Comparison of ENCODE assay signal across 17 mouse cellular contexts in the genomic region with DNA sequence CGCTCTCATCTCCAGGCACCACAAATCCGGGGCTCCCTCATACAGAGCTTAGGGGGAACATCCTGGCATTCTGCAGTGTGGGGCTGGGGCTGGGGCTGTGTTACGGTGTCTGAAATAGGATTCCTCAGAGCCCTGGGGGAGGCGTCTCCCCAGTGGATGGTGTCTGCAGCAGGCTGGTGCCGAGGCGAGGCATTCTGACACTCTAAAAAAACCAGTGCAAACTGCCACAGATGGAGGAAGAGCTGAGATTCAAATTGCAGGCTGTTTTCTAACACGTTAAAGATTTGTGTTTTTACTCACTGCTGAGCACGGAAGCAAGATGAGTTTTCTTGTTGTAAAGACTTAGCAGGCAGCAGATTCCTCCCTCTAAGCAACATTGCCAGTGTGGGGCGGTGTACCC. TPM values are rescaled to one million over a fixed set of nuclear protein-coding genes. Genes with fewer than 3 reads are reported as not detected.
DNase-seq lines count a peak whose midpoint lies in the region; ATAC-seq and TF ChIP-seq lines count a peak whose summit lies in the region.
"Had no signal": no experiment of that assay in that cellular context is flagged by ENCODE, and none has a peak within 500 bp of the region (broad histone marks: within the 10 kb centered on the region; RNA-seq: fewer than 3 reads in every experiment).

No protein-coding gene starts in this region.

- no peaks in the 10 kb centered on the region for H3K27me3 ChIP-seq in forebrain, postnatal 0 days (ENCODE audit: insufficient read depth, low read length)
- no peaks in the 10 kb centered on the region; the same call in 1 of the 2 replicates for H3K27me3 ChIP-seq in forebrain, embryonic 11.5 days (ENCODE audit: control insufficient read depth, insufficient read depth, low read length)
- H3K27me3 ChIP-seq: lung, embryonic 15.5 days; midbrain, embryonic 12.5 days; neural tube, embryonic 12.5 days; stomach, embryonic 15.5 days had no signal

- no peak overlapping the region for H3K4me2 ChIP-seq in forebrain, postnatal 0 days (ENCODE audit: low read depth)
- no peak overlapping the region for H3K4me2 ChIP-seq in forebrain, embryonic 11.5 days (ENCODE audit: low read depth, low read length, severe bottlenecking)
- H3K4me2 ChIP-seq: lung, embryonic 15.5 days; midbrain, embryonic 12.5 days; neural tube, embryonic 12.5 days; stomach, embryonic 15.5 days had no signal

- peak; percentile 73 for DNase-seq in forebrain, postnatal 0 days
- DNase-seq in forebrain, embryonic 11.5 days (ENCODE audit: low spot score) = no peak
- DNase-seq in frontal cortex, postnatal 36 days (ENCODE audit: low spot score in 2 of 2) = peak; percentile 62 to 81
- peak; percentile 50 to 54 for DNase-seq in left cerebral cortex, adult 2 months (ENCODE audit: extremely low spot score in 1 of 2, low spot score in 2 of 2)
- DNase-seq in right cerebral cortex, postnatal 14 days = peak; percentile 55
- DNase-seq in embryo, embryonic 10 days (ENCODE audit: low spot score) = no peak
- DNase-seq in adrenal gland, postnatal 4 days (ENCODE audit: low spot score in 2 of 2) = no peak
- DNase-seq in neural tube, embryonic 10.5 days (ENCODE audit: extremely low spot score, low spot score) = no peak
- DNase-seq: adrenal gland, postnatal 14 days; heart, postnatal 4 days; kidney, postnatal 10 days; liver had no signal

- peak; percentile 82 for ATAC-seq in forebrain, postnatal 0 days
- no peak for ATAC-seq in forebrain, embryonic 11.5 days (replicated peaks; ENCODE audit: low FRiP score)

- 48% methylated on average over 9 of the region's 9 CpGs for WGBS in forebrain, postnatal 0 days
- WGBS in forebrain, embryonic 11.5 days = 59% methylated on average over 9 of the region's 9 CpGs

- H3K27ac ChIP-seq in forebrain, postnatal 0 days (ENCODE audit: low read depth, low read length) = peak overlapping the region; percentile 57; the same call in 1 of the 2 replicates
- no peak overlapping the region for H3K27ac ChIP-seq in forebrain, embryonic 11.5 days (ENCODE audit: low read depth, low read length)
- no peak overlapping the region; the same call in 1 of the 2 replicates for H3K27ac ChIP-seq in left cerebral cortex, adult 2 months
- H3K27ac ChIP-seq: lung, embryonic 15.5 days; midbrain, embryonic 12.5 days; neural tube, embryonic 12.5 days; stomach, embryonic 15.5 days had no signal

- TF ChIP-seq CTCF in forebrain, postnatal 0 days (IDR thresholded peaks at IDR 0.05; ENCODE audit: low read depth) = no peak
- no peak for TF ChIP-seq CTCF in left cerebral cortex, adult 2 months (IDR thresholded peaks at IDR 0.05)

- no peak overlapping the region for H3K9ac ChIP-seq in forebrain, postnatal 0 days
- no peak overlapping the region for H3K9ac ChIP-seq in forebrain, embryonic 11.5 days (ENCODE audit: low read length)
- H3K9ac ChIP-seq: lung, embryonic 15.5 days; midbrain, embryonic 12.5 days; neural tube, embryonic 12.5 days; stomach, embryonic 15.5 days had no signal

- H3K9me3 ChIP-seq in forebrain, postnatal 0 days (ENCODE audit: low read length) = no peaks in the 10 kb centered on the region
- H3K9me3 ChIP-seq in forebrain, embryonic 11.5 days (ENCODE audit: control insufficient read depth, low read length) = no peaks in the 10 kb centered on the region
- H3K9me3 ChIP-seq: G1E; lung, embryonic 15.5 days; midbrain, embryonic 12.5 days; neural tube, embryonic 12.5 days; stomach, embryonic 15.5 days had no signal

- no peaks in the 10 kb centered on the region for H3K36me3 ChIP-seq in forebrain, postnatal 0 days (ENCODE audit: insufficient read depth)
- no peaks in the 10 kb centered on the region for H3K36me3 ChIP-seq in forebrain, embryonic 11.5 days (ENCODE audit: control insufficient read depth, insufficient read depth, low read length)
- H3K36me3 ChIP-seq: G1E; lung, embryonic 15.5 days; midbrain, embryonic 12.5 days; neural tube, embryonic 12.5 days; stomach, embryonic 15.5 days had no signal

- H3K4me3 ChIP-seq in forebrain, postnatal 0 days (ENCODE audit: low read depth, low read length) = no peak overlapping the region
- no peak overlapping the region for H3K4me3 ChIP-seq in forebrain, embryonic 11.5 days (ENCODE audit: low read depth, low read length)
- no peak overlapping the region for H3K4me3 ChIP-seq in left cerebral cortex, adult 2 months
- H3K4me3 ChIP-seq: lung, embryonic 15.5 days; midbrain, embryonic 12.5 days; neural tube, embryonic 12.5 days; stomach, embryonic 15.5 days had no signal

- intact Hi-C loops in left cerebral cortex, adult 2 months (cut with DNase I) = loop anchor here (2.0 to 5.0 kb wide), 2 partner anchors 80 to 768 kb away; no protein-coding TSS in a partner anchor

- no peaks in the 10 kb centered on the region; the same call in 1 of the 2 replicates for H3K4me1 ChIP-seq in forebrain, postnatal 0 days (ENCODE audit: insufficient read depth)
- no peaks in the 10 kb centered on the region for H3K4me1 ChIP-seq in forebrain, embryonic 11.5 days (replicated peaks; ENCODE audit: control insufficient read depth, insufficient read depth, low read length)
- H3K4me1 ChIP-seq: lung, embryonic 15.5 days; midbrain, embryonic 12.5 days; neural tube, embryonic 12.5 days; stomach, embryonic 15.5 days had no signal

RNA-seq across cellular contexts. Expression of gene Ccne1, which starts 33.0 kb away (rescaled TPM):
- 7.5 and 9.9 TPM in 2 replicates for total RNA-seq in forebrain, postnatal 0 days (2014; rRNA removed)
- polyA plus RNA-seq in forebrain, postnatal 0 days (2015; fragmentation: Nextera tagmentation; extraction: Ambion mirVana) = 8.3 and 11.8 TPM in 2 replicates
- polyA plus RNA-seq in forebrain, embryonic 11.5 days (2014; fragmentation: Nextera tagmentation; extraction: Ambion mirVana) = 68.6 and 71.1 TPM in 2 replicates
- 10 to 100 TPM; 20.0 to 21.8 TPM for total RNA-seq in left cerebral cortex, adult 2 months (2021)
- total RNA-seq in adrenal gland, postnatal 4 days (2021) = 10 to 100 TPM; 16.3 to 17.5 TPM

RNA-seq across cellular contexts. Expression of gene 1600014C10Rik, which starts 42.7 kb away (rescaled TPM):
- total RNA-seq in forebrain, postnatal 0 days (2014; rRNA removed) = 18.2 and 24.9 TPM in 2 replicates
- polyA plus RNA-seq in forebrain, postnatal 0 days (2015; fragmentation: Nextera tagmentation; extraction: Ambion mirVana) = 12.8 and 20.8 TPM in 2 replicates
- polyA plus RNA-seq in forebrain, embryonic 11.5 days (2014; fragmentation: Nextera tagmentation; extraction: Ambion mirVana) = 12.7 and 13.9 TPM in 2 replicates
- total RNA-seq in left cerebral cortex, adult 2 months (2021) = 10 to 100 TPM; 20.7 to 24.0 TPM
- total RNA-seq in adrenal gland, postnatal 4 days (2021) = 10 to 100 TPM; 22.0 to 36.5 TPM

Comparison
In these comparisons a context has a peak if more than half of its experiments do, and no peak if none do; other contexts are left out.
1. DNase-seq: peak in forebrain, postnatal 0 days (single experiment), frontal cortex, postnatal 36 days (2 of 2), left cerebral cortex, adult 2 months (2 of 2) and right cerebral cortex, postnatal 14 days (single experiment); none in forebrain, embryonic 11.5 days (single experiment), embryo, embryonic 10 days (single experiment), adrenal gland, postnatal 4 days (0 of 2) and neural tube, embryonic 10.5 days (single experiment).